Mouse (Mus musculus) gastrocnemius, adult 18-20 months (tissue): ENCODE measurements around the gene Lyz1. TPM values are rescaled to one million over a fixed set of nuclear protein-coding genes. Genes with fewer than 3 reads are reported as not detected.

ENCODE experiments used
- total RNA-seq, 2 experiments: library from RNA; stranded (reverse); gene quantifications; 2 replicates each; pipeline ENCODE4 v1.2.3; 2021

Lyz1 gene
- total RNA-seq, 2 experiments from 2014 or later: 3.9 to 6.6 TPM

Other genes starting within 250 kb of the Lyz1 start
- gene Lrrc10, start 247.5 kb downstream of the Lyz1 start, total RNA-seq: under 1 TPM in 1 of 2 experiments, not detected in 1; 0.37 TPM
- 100 to 1,000 TPM; 110 to 112 TPM for gene Cct2, start 229.1 kb downstream of the Lyz1 start, total RNA-seq
- 1 to 10 TPM; 9.1 to 9.2 TPM for gene Frs2, start 144.3 kb downstream of the Lyz1 start, total RNA-seq
- gene Yeats4, start 68.4 kb downstream of the Lyz1 start, total RNA-seq: 10 to 100 TPM; 14.4 to 15.1 TPM
- gene 9530003J23Rik, start 54.2 kb downstream of the Lyz1 start, total RNA-seq: not detected
- 10 to 100 TPM; 28.7 to 48.4 TPM for gene Lyz2, start 10.5 kb downstream of the Lyz1 start, total RNA-seq
- gene Cpsf6, start 87.1 kb upstream of the Lyz1 start, total RNA-seq: 10 to 100 TPM; 18.1 to 22.0 TPM